In the genomic region with DNA sequence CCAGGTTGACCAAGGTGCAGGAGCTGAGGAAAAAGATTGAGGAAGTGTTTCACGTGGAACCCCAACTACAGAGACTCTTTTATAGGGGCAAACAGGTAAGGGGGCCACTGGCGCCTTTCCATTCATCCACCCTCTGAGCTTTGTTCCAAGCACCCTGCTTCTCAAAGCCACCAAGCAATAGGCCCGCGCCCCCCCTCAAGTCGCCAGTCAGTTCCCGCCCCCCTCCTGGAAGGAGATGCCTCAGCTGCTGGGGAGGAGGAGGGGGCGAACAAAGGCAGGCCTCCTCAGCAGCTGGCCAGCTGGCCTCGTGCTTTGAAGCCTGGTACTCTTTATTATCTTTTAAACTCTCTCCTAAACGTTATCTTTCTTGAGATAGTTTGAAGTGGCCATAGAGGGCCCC, we compare ENCODE assay signal across 9 mouse cellular contexts. TPM values are rescaled to one million over a fixed set of nuclear protein-coding genes. Genes with fewer than 3 reads are reported as not detected.
A peak's percentile ranks its signal among the peaks of the same experiment; 100 is the strongest.
DNase-seq lines count a peak whose midpoint lies in the region; ATAC-seq and TF ChIP-seq lines count a peak whose summit lies in the region.
"Had no signal": no experiment of that assay in that cellular context is flagged by ENCODE, and none has a peak within 500 bp of the region (broad histone marks: within the 10 kb centered on the region; RNA-seq: fewer than 3 reads in every experiment).

No protein-coding gene starts in this region.

- peaks cover 57% of the 10 kb centered on the region for H3K4me1 ChIP-seq in midbrain, embryonic 10.5 days
- peaks cover 8% of the 10 kb centered on the region; the same call in 1 of the 2 replicates for H3K4me1 ChIP-seq in midbrain, embryonic 16.5 days (ENCODE audit: control insufficient read depth, insufficient read depth, low read length)
- peaks cover 63% of the 10 kb centered on the region for H3K4me1 ChIP-seq in forebrain, embryonic 10.5 days
- H3K4me1 ChIP-seq in limb, embryonic 10.5 days = peaks cover 50% of the 10 kb centered on the region
- peaks cover 22% of the 10 kb centered on the region for H3K4me1 ChIP-seq in small intestine, adult 2 months (ENCODE audit: control insufficient read depth, insufficient read depth, insufficient read length, low read length)

- H3K4me2 ChIP-seq in midbrain, embryonic 16.5 days (ENCODE audit: low read length) = no peak overlapping the region; the same call in 1 of the 2 replicates

- no peaks in the 10 kb centered on the region for H3K9me3 ChIP-seq in midbrain, embryonic 10.5 days (replicated peaks)
- H3K9me3 ChIP-seq in midbrain, embryonic 16.5 days (replicated peaks; ENCODE audit: control insufficient read depth, low read length, poor library complexity, severe bottlenecking) = no peaks in the 10 kb centered on the region
- H3K9me3 ChIP-seq in forebrain, embryonic 10.5 days = no peaks in the 10 kb centered on the region
- no peaks in the 10 kb centered on the region for H3K9me3 ChIP-seq in limb, embryonic 10.5 days (replicated peaks)

- TF ChIP-seq CTCF in small intestine, adult 2 months (IDR thresholded peaks at IDR 0.05; ENCODE audit: extremely low read depth, insufficient read length, insufficient replicate concordance, low read depth, low read length) = no peak

- peak overlapping the region; percentile 98 for H3K27ac ChIP-seq in midbrain, embryonic 10.5 days (replicated peaks)
- H3K27ac ChIP-seq in midbrain, embryonic 16.5 days (ENCODE audit: low read length) = no peak overlapping the region
- H3K27ac ChIP-seq in forebrain, embryonic 10.5 days = peak overlapping the region; percentile 99
- H3K27ac ChIP-seq in limb, embryonic 10.5 days = peak overlapping the region; percentile 97
- H3K27ac ChIP-seq in small intestine, adult 2 months (ENCODE audit: insufficient read depth, low read depth, low read length) = no peak overlapping the region

- H3K36me3 ChIP-seq in midbrain, embryonic 10.5 days = peaks cover 55% of the 10 kb centered on the region
- no peaks in the 10 kb centered on the region for H3K36me3 ChIP-seq in midbrain, embryonic 16.5 days (ENCODE audit: control insufficient read depth, insufficient read depth, low read length)
- H3K36me3 ChIP-seq in forebrain, embryonic 10.5 days (replicated peaks) = peaks cover 54% of the 10 kb centered on the region
- H3K36me3 ChIP-seq in limb, embryonic 10.5 days = peaks cover 56% of the 10 kb centered on the region
- H3K36me3 ChIP-seq in small intestine, adult 2 months (ENCODE audit: control insufficient read depth, insufficient read depth, low read length) = no peaks in the 10 kb centered on the region

- no peak for TF ChIP-seq POLR2A in small intestine, adult 2 months (IDR thresholded peaks at IDR 0.05; ENCODE audit: low read depth, low read length)

- no peak for ATAC-seq in midbrain, embryonic 16.5 days

- peak overlapping the region; percentile 81 for H3K4me3 ChIP-seq in midbrain, embryonic 10.5 days
- no peak overlapping the region for H3K4me3 ChIP-seq in midbrain, embryonic 16.5 days (ENCODE audit: low read depth, low read length)
- H3K4me3 ChIP-seq in forebrain, embryonic 10.5 days = peak overlapping the region; percentile 70
- peak overlapping the region; percentile 83 for H3K4me3 ChIP-seq in limb, embryonic 10.5 days
- peak overlapping the region; percentile 82 for H3K4me3 ChIP-seq in small intestine, adult 2 months (ENCODE audit: low read depth, low read length)

- H3K9ac ChIP-seq in midbrain, embryonic 16.5 days (ENCODE audit: low read depth, low read length) = no peak overlapping the region

- 41% methylated on average over 9 of the region's 9 CpGs for WGBS in midbrain, embryonic 10.5 days
- 22% methylated on average over 9 of the region's 9 CpGs for WGBS in midbrain, embryonic 16.5 days
- 41% methylated on average over 9 of the region's 9 CpGs for WGBS in forebrain, embryonic 10.5 days
- 37% methylated on average over 9 of the region's 9 CpGs for WGBS in limb, embryonic 10.5 days
- 30% methylated on average over 9 of the region's 9 CpGs for WGBS in small intestine, adult 2 months

- DNase-seq in midbrain, embryonic 10.5 days (ENCODE audit: low spot score) = no peak
- DNase-seq in forebrain, embryonic 10.5 days (ENCODE audit: extremely low spot score, low spot score) = no peak
- DNase-seq in limb, embryonic 10.5 days (ENCODE audit: low spot score) = no peak
- no peak for DNase-seq in ovary, postnatal 10 days (ENCODE audit: low spot score)
- no peak for DNase-seq in right cerebral cortex, postnatal 14 days
- no peak for DNase-seq in ovary, adult 18-20 months (ENCODE audit: low spot score)
- DNase-seq: gastrocnemius, postnatal 25 days had no signal

- H3K27me3 ChIP-seq in midbrain, embryonic 10.5 days (ENCODE audit: low read depth, poor library complexity, severe bottlenecking) = no peaks in the 10 kb centered on the region
- no peaks in the 10 kb centered on the region for H3K27me3 ChIP-seq in midbrain, embryonic 16.5 days (ENCODE audit: control insufficient read depth, insufficient read depth, low read depth, low read length)
- no peaks in the 10 kb centered on the region for H3K27me3 ChIP-seq in forebrain, embryonic 10.5 days (ENCODE audit: poor library complexity, severe bottlenecking)
- no peaks in the 10 kb centered on the region for H3K27me3 ChIP-seq in limb, embryonic 10.5 days (ENCODE audit: low read depth, poor library complexity, severe bottlenecking)
- H3K27me3 ChIP-seq in small intestine, adult 2 months (ENCODE audit: control insufficient read depth, insufficient read depth, low read length) = no peaks in the 10 kb centered on the region

RNA-seq across cellular contexts. Expression of a gene that starts 2.0 kb away (rescaled TPM):
- 291 and 321 TPM in 2 replicates for polyA plus RNA-seq in midbrain, embryonic 10.5 days (2016; fragmentation: Nextera tagmentation; extraction: Ambion mirVana)
- 11.6 and 15.6 TPM in 2 replicates for polyA plus RNA-seq in midbrain, embryonic 16.5 days (2015; fragmentation: Nextera tagmentation; extraction: Ambion mirVana)
- 331 and 343 TPM in 2 replicates for polyA plus RNA-seq in forebrain, embryonic 10.5 days (2016; fragmentation: Nextera tagmentation; extraction: Ambion mirVana)
- polyA plus RNA-seq in limb, embryonic 10.5 days (2016; fragmentation: Nextera tagmentation; extraction: Ambion mirVana) = 316 and 336 TPM in 2 replicates
- polyA plus RNA-seq in small intestine, adult 2 months (2012; rRNA removed) = 7.6 and 16.3 TPM in 2 replicates

RNA-seq across cellular contexts. Expression of a gene that starts 5.1 kb away (rescaled TPM):
- polyA plus RNA-seq in midbrain, embryonic 10.5 days (2016; fragmentation: Nextera tagmentation; extraction: Ambion mirVana) = not detected in 2 replicates
- not detected in 2 replicates for polyA plus RNA-seq in midbrain, embryonic 16.5 days (2015; fragmentation: Nextera tagmentation; extraction: Ambion mirVana)
- not detected in 2 replicates for polyA plus RNA-seq in forebrain, embryonic 10.5 days (2016; fragmentation: Nextera tagmentation; extraction: Ambion mirVana)
- not detected in 2 replicates for polyA plus RNA-seq in limb, embryonic 10.5 days (2016; fragmentation: Nextera tagmentation; extraction: Ambion mirVana)
- not detected in 2 replicates for polyA plus RNA-seq in small intestine, adult 2 months (2012; rRNA removed)

RNA-seq across cellular contexts. Expression of a gene that starts 12.5 kb away (rescaled TPM):
- polyA plus RNA-seq in midbrain, embryonic 10.5 days (2016; fragmentation: Nextera tagmentation; extraction: Ambion mirVana) = 59.5 and 70.0 TPM in 2 replicates
- 10.7 and 12.3 TPM in 2 replicates for polyA plus RNA-seq in midbrain, embryonic 16.5 days (2015; fragmentation: Nextera tagmentation; extraction: Ambion mirVana)
- 58.3 and 59.0 TPM in 2 replicates for polyA plus RNA-seq in forebrain, embryonic 10.5 days (2016; fragmentation: Nextera tagmentation; extraction: Ambion mirVana)
- 78.2 and 89.7 TPM in 2 replicates for polyA plus RNA-seq in limb, embryonic 10.5 days (2016; fragmentation: Nextera tagmentation; extraction: Ambion mirVana)
- polyA plus RNA-seq in small intestine, adult 2 months (2012; rRNA removed) = 137 and 299 TPM in 2 replicates

RNA-seq across cellular contexts. Expression of a gene that starts 20.7 kb away (rescaled TPM):
- 45.2 and 56.1 TPM in 2 replicates for polyA plus RNA-seq in midbrain, embryonic 10.5 days (2016; fragmentation: Nextera tagmentation; extraction: Ambion mirVana)
- polyA plus RNA-seq in midbrain, embryonic 16.5 days (2015; fragmentation: Nextera tagmentation; extraction: Ambion mirVana) = 63.7 and 75.3 TPM in 2 replicates
- 35.9 and 39.6 TPM in 2 replicates for polyA plus RNA-seq in forebrain, embryonic 10.5 days (2016; fragmentation: Nextera tagmentation; extraction: Ambion mirVana)
- 37.7 and 46.8 TPM in 2 replicates for polyA plus RNA-seq in limb, embryonic 10.5 days (2016; fragmentation: Nextera tagmentation; extraction: Ambion mirVana)
- 20.5 and 38.3 TPM in 2 replicates for polyA plus RNA-seq in small intestine, adult 2 months (2012; rRNA removed)

RNA-seq across cellular contexts. Expression of a gene that starts 28.6 kb away (rescaled TPM):
- polyA plus RNA-seq in midbrain, embryonic 10.5 days (2016; fragmentation: Nextera tagmentation; extraction: Ambion mirVana) = 2.4 and 3.1 TPM in 2 replicates
- 1.3 TPM in 2 replicates for polyA plus RNA-seq in midbrain, embryonic 16.5 days (2015; fragmentation: Nextera tagmentation; extraction: Ambion mirVana)
- 2.4 and 2.6 TPM in 2 replicates for polyA plus RNA-seq in forebrain, embryonic 10.5 days (2016; fragmentation: Nextera tagmentation; extraction: Ambion mirVana)
- 3.0 TPM in 2 replicates for polyA plus RNA-seq in limb, embryonic 10.5 days (2016; fragmentation: Nextera tagmentation; extraction: Ambion mirVana)
- polyA plus RNA-seq in small intestine, adult 2 months (2012; rRNA removed) = 39.7 and 96.6 TPM in 2 replicates

Comparison
In these comparisons a context has a peak if more than half of its experiments do, and no peak if none do; other contexts are left out.
1. H3K27ac ChIP-seq: peak in midbrain, embryonic 10.5 days (single experiment), forebrain, embryonic 10.5 days (single experiment) and limb, embryonic 10.5 days (single experiment); none in midbrain, embryonic 16.5 days (single experiment) and small intestine, adult 2 months (single experiment).
2. RNA of a gene that starts 2.0 kb away (polyA plus RNA-seq): 331 to 343 TPM in forebrain, embryonic 10.5 days, 291 to 321 TPM in midbrain, embryonic 10.5 days and 316 to 336 TPM in limb, embryonic 10.5 days; 7.6 to 16.3 TPM in small intestine, adult 2 months and 11.6 to 15.6 TPM in midbrain, embryonic 16.5 days; every median in the first group is over 10 times any median in the second.